Mouse (Mus musculus) cerebellum, postnatal 25 days (tissue): ENCODE results near the gene Epp13.
"Not testable (repeated sequence)": the region's sequence is repeated elsewhere in the genome, so short reads cannot be mapped to it uniquely, and the experiment has no call there.

Experiments used
- DNase-seq, 2 experiments: peaks; one replicate each; pipeline ENCODE4 v3.0.0; 2021; ENCODE audit warnings: mixed read lengths in 2 of 2

The Epp13 gene

GRCm38 (mm10) chr7:6252410-6252809 is at the start of gene Epp13:
Gene Epp13 (plus strand): TSS chr7:6252710.
- DNase-seq = no peak

- no peak for DNase-seq
Observed at GRCm38 (mm10) chr7:6204200-6204599, 48.3 kb upstream of the Epp13 start.

- DNase-seq = peak; percentile 24 to 61
Observed at GRCm38 (mm10) chr7:6213144-6213543, 39.4 kb upstream of the Epp13 start.

- not testable (repeated sequence) for DNase-seq
Observed at GRCm38 (mm10) chr7:6214691-6215090, 37.8 kb upstream of the Epp13 start.

GRCm38 (mm10) chr7:6220147-6220546 is 32.4 kb upstream of the Epp13 start:
- DNase-seq = no peak

- no peak for DNase-seq
Observed at GRCm38 (mm10) chr7:6221978-6222377, 30.5 kb upstream of the Epp13 start, which contains the start of gene Zscan5b. Gene Zscan5b (plus strand): TSS chr7:6222278.

- DNase-seq = peak; percentile 8 to 33
Observed at GRCm38 (mm10) chr7:6228491-6228890, 24.0 kb upstream of the Epp13 start.

- DNase-seq = no peak
Observed at GRCm38 (mm10) chr7:6239787-6240186, 12.7 kb upstream of the Epp13 start.

- DNase-seq = peak; percentile 43 to 70
Observed at GRCm38 (mm10) chr7:6240841-6241425, 11.6 kb upstream of the Epp13 start.

GRCm38 (mm10) chr7:6244361-6245292 is 7.9 kb upstream of the Epp13 start:
- no peak for DNase-seq

GRCm38 (mm10) chr7:6254451-6254850 is 1.9 kb downstream of the Epp13 start:
- no peak for DNase-seq

GRCm38 (mm10) chr7:6257386-6257785 is 4.9 kb downstream of the Epp13 start:
- DNase-seq = no peak

- no peak for DNase-seq
Observed at GRCm38 (mm10) chr7:6258232-6259220, 6.0 kb downstream of the Epp13 start.

- DNase-seq = not testable (repeated sequence)
Observed at GRCm38 (mm10) chr7:6260004-6260403, 7.5 kb downstream of the Epp13 start.

- no peak for DNase-seq
Observed at GRCm38 (mm10) chr7:6262120-6262519, 9.6 kb downstream of the Epp13 start.

GRCm38 (mm10) chr7:6262984-6263383 is 10.5 kb downstream of the Epp13 start:
- DNase-seq = no peak

GRCm38 (mm10) chr7:6265695-6266094 is 13.2 kb downstream of the Epp13 start:
- peak in 1 of 2 experiments; percentile 17 for DNase-seq

- DNase-seq = no peak
Observed at GRCm38 (mm10) chr7:6277906-6278305, 25.4 kb downstream of the Epp13 start.

- DNase-seq = peak; percentile 69 to 88
Observed at GRCm38 (mm10) chr7:6282749-6283148, 30.2 kb downstream of the Epp13 start.

- peak; percentile 83 to 85 for DNase-seq
Observed at GRCm38 (mm10) chr7:6283451-6284075, 31.1 kb downstream of the Epp13 start.

- no peak for DNase-seq
Observed at GRCm38 (mm10) chr7:6284442-6285012, 32.0 kb downstream of the Epp13 start.

GRCm38 (mm10) chr7:6285366-6285765 is 32.9 kb downstream of the Epp13 start:
- no peak for DNase-seq
